ENCODE assay signal across 8 mouse cellular contexts in the genomic region with DNA sequence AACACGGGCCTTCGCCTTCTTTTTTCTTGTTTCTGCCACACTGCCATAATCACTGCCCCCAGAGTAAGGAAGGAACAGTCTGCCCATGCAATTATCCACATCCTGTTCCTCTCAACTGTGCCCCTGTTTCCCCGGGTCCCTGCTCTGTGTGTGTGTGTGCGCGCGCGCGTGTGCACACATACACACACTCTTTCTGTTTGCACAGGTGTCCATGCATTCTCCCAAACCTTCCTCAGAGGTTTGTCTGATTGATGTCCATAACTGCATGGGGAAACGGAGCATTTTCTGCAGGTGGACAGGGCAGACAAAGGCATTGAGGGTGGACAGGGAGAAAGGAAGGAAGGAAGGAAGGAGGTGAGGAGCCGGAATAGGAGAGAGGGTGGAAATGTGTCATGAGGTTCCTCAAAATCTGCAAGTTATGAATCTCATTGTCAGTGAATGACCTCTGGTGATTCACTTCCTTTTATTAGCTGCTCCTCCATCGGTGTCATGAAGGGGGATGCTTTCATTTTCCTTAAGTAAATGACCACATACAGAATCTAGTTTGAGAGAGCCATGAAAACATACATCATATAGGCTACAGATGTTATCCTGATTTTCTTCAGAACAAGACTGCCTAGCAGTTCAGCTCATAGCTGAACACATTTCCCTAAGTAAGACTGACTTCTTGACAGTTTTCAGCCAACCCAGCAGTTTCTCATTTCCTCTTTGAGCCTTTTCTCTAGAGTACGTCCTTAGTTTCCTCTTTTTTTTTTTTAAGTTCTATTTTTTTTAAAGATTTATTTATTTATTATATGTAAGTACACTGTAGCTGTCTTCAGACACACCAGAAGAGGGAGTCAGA. TPM values are rescaled to one million over a fixed set of nuclear protein-coding genes. Genes with fewer than 3 reads are reported as not detected.
DNase-seq lines count a peak whose midpoint lies in the region; ATAC-seq and TF ChIP-seq lines count a peak whose summit lies in the region.

No protein-coding gene starts in this region.

- 66% methylated on average over 12 of the region's 12 CpGs for WGBS in intestine, postnatal 0 days
- 68% methylated on average over 12 of the region's 12 CpGs for WGBS in intestine, embryonic 16.5 days
- 7% methylated on average over 12 of the region's 12 CpGs for WGBS in spleen, adult 2 months

- no peak overlapping the region for H3K4me3 ChIP-seq in intestine, postnatal 0 days (ENCODE audit: low read depth, low read length)
- H3K4me3 ChIP-seq in intestine, embryonic 16.5 days (ENCODE audit: low read length), result no peak overlapping the region
- H3K4me3 ChIP-seq in spleen, adult 2 months (ENCODE audit: extremely low read depth, insufficient read depth, insufficient read length), result peak overlapping the region; percentile 7
- H3K4me3 ChIP-seq in embryonic fibroblast, embryonic 13.5 days (ENCODE audit: insufficient read depth, low read length), result no peak overlapping the region

- peak in 1 of 2 experiments; percentile 50 for DNase-seq in spleen, adult 2 months (ENCODE audit: low read depth in 1 of 2, low spot score in 2 of 2)
- DNase-seq in spleen, postnatal 4 days (ENCODE audit: low spot score in 2 of 2), result no peak
- DNase-seq in retina, embryonic 14.5 days (ENCODE audit: low spot score), result no peak
- no peak for DNase-seq in embryo, embryonic 10 days (ENCODE audit: low spot score)

- H3K4me2 ChIP-seq in intestine, postnatal 0 days (replicated peaks; ENCODE audit: low read depth), result no peak overlapping the region
- H3K4me2 ChIP-seq in intestine, embryonic 16.5 days (ENCODE audit: low read depth, low read length), result no peak overlapping the region

- H3K9ac ChIP-seq in intestine, postnatal 0 days (ENCODE audit: low read depth, low read length), result no peak overlapping the region
- H3K9ac ChIP-seq in intestine, embryonic 16.5 days (ENCODE audit: low read depth, low read length), result no peak overlapping the region

- no peak for ATAC-seq in intestine, postnatal 0 days
- no peak for ATAC-seq in intestine, embryonic 16.5 days
- ATAC-seq in monocyte, adult 5-6 weeks (replicated peaks; ENCODE audit: insufficient number of reproducible peaks, low FRiP score, low TSS enrichment, poor library complexity, severe bottlenecking), result peak; percentile 89

- H3K4me1 ChIP-seq in intestine, postnatal 0 days (replicated peaks; ENCODE audit: control insufficient read depth, insufficient read depth, low read length), result no peaks in the 10 kb centered on the region
- no peaks in the 10 kb centered on the region; the same call in 1 of the 2 replicates for H3K4me1 ChIP-seq in intestine, embryonic 16.5 days (ENCODE audit: control insufficient read depth, insufficient read depth, low read length)
- peaks cover 11% of the 10 kb centered on the region for H3K4me1 ChIP-seq in spleen, adult 2 months (ENCODE audit: control insufficient read depth, insufficient read depth, insufficient read length)
- H3K4me1 ChIP-seq in embryonic fibroblast, embryonic 13.5 days (ENCODE audit: control insufficient read depth, insufficient read depth, low read length), result peaks cover 13% of the 10 kb centered on the region

- no peak for TF ChIP-seq CTCF in intestine, postnatal 0 days (IDR thresholded peaks at IDR 0.05; ENCODE audit: low read depth)
- TF ChIP-seq CTCF in spleen, adult 2 months (IDR thresholded peaks at IDR 0.05; ENCODE audit: extremely low read depth, insufficient read depth, insufficient read length, insufficient replicate concordance), result no peak
- no peak for TF ChIP-seq CTCF in embryonic fibroblast, embryonic 13.5 days (IDR thresholded peaks at IDR 0.05; ENCODE audit: borderline replicate concordance, insufficient read depth, low read length)

- no peaks in the 10 kb centered on the region for H3K27me3 ChIP-seq in intestine, postnatal 0 days (replicated peaks; ENCODE audit: control insufficient read depth, insufficient read depth, low read length)
- no peaks in the 10 kb centered on the region for H3K27me3 ChIP-seq in intestine, embryonic 16.5 days (replicated peaks; ENCODE audit: control insufficient read depth, insufficient read depth, low read length)
- no peaks in the 10 kb centered on the region for H3K27me3 ChIP-seq in spleen, adult 2 months (ENCODE audit: control insufficient read depth, insufficient read depth, low read length)

- no peak for TF ChIP-seq POLR2A in spleen, adult 2 months (IDR thresholded peaks at IDR 0.05; ENCODE audit: low read depth, low read length)
- TF ChIP-seq POLR2A in embryonic fibroblast, embryonic 13.5 days (IDR thresholded peaks at IDR 0.05; ENCODE audit: low read depth, low read length), result no peak

- H3K36me3 ChIP-seq in intestine, postnatal 0 days (ENCODE audit: control insufficient read depth, insufficient read depth), result no peaks in the 10 kb centered on the region
- no peaks in the 10 kb centered on the region for H3K36me3 ChIP-seq in intestine, embryonic 16.5 days (ENCODE audit: control insufficient read depth, insufficient read depth, low read length)
- no peaks in the 10 kb centered on the region for H3K36me3 ChIP-seq in spleen, adult 2 months (ENCODE audit: control insufficient read depth, insufficient read depth, low read length)

- peak overlapping the region; percentile 35; the same call in 1 of the 2 replicates for H3K27ac ChIP-seq in intestine, postnatal 0 days (ENCODE audit: low read depth, low read length)
- H3K27ac ChIP-seq in intestine, embryonic 16.5 days (ENCODE audit: low read length), result no peak overlapping the region
- H3K27ac ChIP-seq in spleen, adult 2 months (ENCODE audit: insufficient read depth, low read length), result peak overlapping the region; percentile 81
- peak overlapping the region; percentile 66 for H3K27ac ChIP-seq in embryonic fibroblast, embryonic 13.5 days (ENCODE audit: insufficient read depth, low read length)

- H3K9me3 ChIP-seq in intestine, postnatal 0 days (ENCODE audit: control insufficient read depth), result no peaks in the 10 kb centered on the region
- H3K9me3 ChIP-seq in intestine, embryonic 16.5 days (ENCODE audit: control insufficient read depth, low read length), result no peaks in the 10 kb centered on the region

RNA-seq across cellular contexts. Expression of a gene that starts 6.7 kb away (rescaled TPM):
- 2.7 and 3.8 TPM in 2 replicates for polyA plus RNA-seq in intestine, postnatal 0 days (2015; fragmentation: Nextera tagmentation; extraction: Ambion mirVana)
- polyA plus RNA-seq in intestine, embryonic 16.5 days (2015; fragmentation: Nextera tagmentation; extraction: Ambion mirVana), result 2.7 and 2.9 TPM in 2 replicates
- polyA plus RNA-seq in spleen, adult 2 months (2012; rRNA removed), result 1.0 and 1.2 TPM in 2 replicates
- 75.9 and 142 TPM in 2 replicates for polyA plus RNA-seq in embryonic fibroblast, embryonic 13.5 days (2011; ENCODE audit: insufficient read length, low read depth, missing spikeins)
- total RNA-seq in monocyte, adult 5-6 weeks (2017), result 0.39 to 1.1 TPM in 2 of 3 replicates, not detected in the other

RNA-seq across cellular contexts. Expression of a gene that starts 35.9 kb away (rescaled TPM):
- 27.6 and 37.7 TPM in 2 replicates for polyA plus RNA-seq in intestine, postnatal 0 days (2015; fragmentation: Nextera tagmentation; extraction: Ambion mirVana)
- 33.6 and 35.8 TPM in 2 replicates for polyA plus RNA-seq in intestine, embryonic 16.5 days (2015; fragmentation: Nextera tagmentation; extraction: Ambion mirVana)
- polyA plus RNA-seq in spleen, adult 2 months (2012; rRNA removed), result 15.7 and 15.8 TPM in 2 replicates
- 105 and 138 TPM in 2 replicates for polyA plus RNA-seq in embryonic fibroblast, embryonic 13.5 days (2011; ENCODE audit: insufficient read length, low read depth, missing spikeins)
- 36.4 to 81.1 TPM (median 62.3 TPM) in 3 replicates for total RNA-seq in monocyte, adult 5-6 weeks (2017)

Comparison
In these comparisons a context has a peak if more than half of its experiments do, and no peak if none do; other contexts are left out.
1. RNA of a gene that starts 6.7 kb away (polyA plus RNA-seq): 75.9 to 142 TPM in embryonic fibroblast, embryonic 13.5 days; 2.7 to 2.9 TPM in intestine, embryonic 16.5 days, 2.7 to 3.8 TPM in intestine, postnatal 0 days and 1.0 to 1.2 TPM in spleen, adult 2 months; every median in the first group is over 10 times any median in the second.